8 mouse cellular contexts compared by ENCODE assay signal in the genomic region with DNA sequence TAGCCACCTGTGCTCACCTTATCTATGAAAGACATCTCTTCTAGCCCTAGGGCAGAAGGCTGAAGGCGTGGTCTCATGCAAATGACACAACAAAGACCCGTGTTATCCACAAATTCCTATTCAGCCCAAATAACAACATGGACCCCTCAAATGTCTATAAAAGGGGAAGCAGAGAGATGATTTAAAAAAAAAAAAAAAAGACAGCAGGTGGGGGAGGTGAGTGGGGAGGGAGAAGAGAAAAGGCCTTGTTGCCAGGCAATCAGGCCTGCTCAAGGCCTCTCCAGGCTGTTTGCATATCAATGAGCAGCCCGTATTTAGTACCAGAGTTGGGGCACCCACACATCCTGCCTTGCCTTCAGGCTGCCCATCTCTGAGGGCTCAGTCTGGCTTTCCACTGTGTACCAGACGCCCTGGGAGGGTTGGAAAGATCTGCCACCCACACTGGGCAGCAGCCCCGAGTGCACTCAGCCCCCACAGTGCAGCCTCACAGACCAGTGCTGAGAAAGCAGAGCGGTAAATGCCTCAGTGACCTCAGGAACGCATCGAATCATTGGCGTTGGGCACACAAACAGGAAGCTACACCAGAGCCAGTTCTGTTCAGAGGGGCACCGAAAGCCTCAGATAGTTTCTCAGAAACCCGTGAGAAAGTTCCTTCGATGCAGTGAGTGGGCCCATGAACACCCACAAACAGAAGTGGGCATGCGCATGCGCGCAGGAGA.
DNase-seq lines count a peak whose midpoint lies in the region; ATAC-seq and TF ChIP-seq lines count a peak whose summit lies in the region.

No protein-coding gene starts in this region.

- no peak overlapping the region for H3K4me2 ChIP-seq in intestine, embryonic 16.5 days (ENCODE audit: low read depth, low read length)

- 0 out of 2 replicates have a peak overlapping the region, but pooled peaks have one; percentile 18 for H3K4me3 ChIP-seq in hindbrain, embryonic 10.5 days
- H3K4me3 ChIP-seq in gastrocnemius, adult 2 months, result no peak overlapping the region
- no peak overlapping the region for H3K4me3 ChIP-seq in intestine, embryonic 16.5 days (ENCODE audit: low read length)

- no peaks in the 10 kb centered on the region for H3K9me3 ChIP-seq in hindbrain, embryonic 10.5 days
- no peaks in the 10 kb centered on the region for H3K9me3 ChIP-seq in intestine, embryonic 16.5 days (ENCODE audit: control insufficient read depth, low read length)

- peaks cover 7% of the 10 kb centered on the region for H3K27me3 ChIP-seq in hindbrain, embryonic 10.5 days (ENCODE audit: insufficient read depth, poor library complexity, severe bottlenecking)
- H3K27me3 ChIP-seq in intestine, embryonic 16.5 days (replicated peaks; ENCODE audit: control insufficient read depth, insufficient read depth, low read length), result peaks cover 23% of the 10 kb centered on the region; the same call in 1 of the 2 replicates

- peak overlapping the region; percentile 75 for H3K27ac ChIP-seq in hindbrain, embryonic 10.5 days
- H3K27ac ChIP-seq in gastrocnemius, adult 2 months, result no peak overlapping the region
- no peak overlapping the region for H3K27ac ChIP-seq in intestine, embryonic 16.5 days (ENCODE audit: low read length)

- H3K9ac ChIP-seq in intestine, embryonic 16.5 days (ENCODE audit: low read depth, low read length), result no peak overlapping the region

- no peak for TF ChIP-seq CTCF in gastrocnemius, adult 2 months (IDR thresholded peaks at IDR 0.05)

- peak; percentile 23; the same call in 1 of the 2 replicates for ATAC-seq in megakaryocyte progenitor cell, adult 5-6 weeks (replicated peaks; ENCODE audit: poor library complexity)
- no peak for ATAC-seq in intestine, embryonic 16.5 days

- peaks cover 28% of the 10 kb centered on the region for H3K4me1 ChIP-seq in hindbrain, embryonic 10.5 days (replicated peaks)
- H3K4me1 ChIP-seq in intestine, embryonic 16.5 days (ENCODE audit: control insufficient read depth, insufficient read depth, low read length), result peaks cover 4% of the 10 kb centered on the region; the same call in 1 of the 2 replicates

- DNase-seq in A20 (ENCODE audit: low read depth, low spot score) (peak; percentile 78), ES-CJ7 (ENCODE audit: low read depth, low spot score) (peak; percentile 67)
- DNase-seq in hindbrain, embryonic 10.5 days (ENCODE audit: low spot score), result no peak
- DNase-seq in gastrocnemius, postnatal 10 days, result no peak
- DNase-seq in gastrocnemius, adult 2 months, result no peak
- DNase-seq in heart, adult 8-10 months (ENCODE audit: low spot score), result no peak

- intact Hi-C loops in gastrocnemius, adult 2 months (cut with DNase I), result no loop called here

- 42% methylated on average over 15 of the region's 15 CpGs for WGBS in hindbrain, embryonic 10.5 days
- 64% methylated on average over 15 of the region's 15 CpGs for WGBS in intestine, embryonic 16.5 days

- no peaks in the 10 kb centered on the region for H3K36me3 ChIP-seq in hindbrain, embryonic 10.5 days
- no peaks in the 10 kb centered on the region for H3K36me3 ChIP-seq in intestine, embryonic 16.5 days (ENCODE audit: control insufficient read depth, insufficient read depth, low read length)

Comparison
In these comparisons a context has a peak if more than half of its experiments do, and no peak if none do; other contexts are left out.
1. DNase-seq: peak in A20 (single experiment) and ES-CJ7 (single experiment); none in hindbrain, embryonic 10.5 days (single experiment), gastrocnemius, postnatal 10 days (single experiment), gastrocnemius, adult 2 months (single experiment) and heart, adult 8-10 months (single experiment).